Mouse (Mus musculus): ENCODE measurements around the gene Cd200r3.

Cd200r3 gene

GRCm38 (mm10) chr16:44943468-44943867 is at the start of gene Cd200r3:
TSS of gene Cd200r3 (plus strand) at chr16:44943678.
- TF ChIP-seq GATA4 (IDR thresholded peaks at IDR 0.05; ENCODE audit: insufficient replicate concordance, low read length) = no peak

GRCm38 (mm10) chr16:44932016-44932415 is 11.5 kb upstream of the Cd200r3 start:
- TF ChIP-seq GATA4 (IDR thresholded peaks at IDR 0.05; ENCODE audit: insufficient replicate concordance, low read length) = no peak

GRCm38 (mm10) chr16:44951360-44952114 is 8.1 kb downstream of the Cd200r3 start:
- no peak for TF ChIP-seq GATA4 (IDR thresholded peaks at IDR 0.05; ENCODE audit: insufficient replicate concordance, low read length)

GRCm38 (mm10) chr16:44962296-44962695 is 18.8 kb downstream of the Cd200r3 start:
- no peak for TF ChIP-seq GATA4 (IDR thresholded peaks at IDR 0.05; ENCODE audit: insufficient replicate concordance, low read length)

GRCm38 (mm10) chr16:44962777-44963176 is 19.3 kb downstream of the Cd200r3 start:
- TF ChIP-seq GATA4 (IDR thresholded peaks at IDR 0.05; ENCODE audit: insufficient replicate concordance, low read length) = peak; percentile 82

- TF ChIP-seq GATA4 (IDR thresholded peaks at IDR 0.05; ENCODE audit: insufficient replicate concordance, low read length) = peak; percentile 74; the same call in 1 of the 2 replicates
Observed at GRCm38 (mm10) chr16:44964526-44965374, 21.3 kb downstream of the Cd200r3 start.

GRCm38 (mm10) chr16:44965428-44965827 is 21.9 kb downstream of the Cd200r3 start:
- TF ChIP-seq GATA4 (IDR thresholded peaks at IDR 0.05; ENCODE audit: insufficient replicate concordance, low read length) = no peak

GRCm38 (mm10) chr16:44965890-44966289 is 22.4 kb downstream of the Cd200r3 start:
- no peak for TF ChIP-seq GATA4 (IDR thresholded peaks at IDR 0.05; ENCODE audit: insufficient replicate concordance, low read length)

GRCm38 (mm10) chr16:44966891-44967290 is 23.4 kb downstream of the Cd200r3 start:
- no peak for TF ChIP-seq GATA4 (IDR thresholded peaks at IDR 0.05; ENCODE audit: insufficient replicate concordance, low read length)

- TF ChIP-seq GATA4 (IDR thresholded peaks at IDR 0.05; ENCODE audit: insufficient replicate concordance, low read length) = no peak
Observed at GRCm38 (mm10) chr16:44968113-44968512, 24.6 kb downstream of the Cd200r3 start.

GRCm38 (mm10) chr16:44970925-44971324 is 27.4 kb downstream of the Cd200r3 start:
- no peak for TF ChIP-seq GATA4 (IDR thresholded peaks at IDR 0.05; ENCODE audit: insufficient replicate concordance, low read length)

GRCm38 (mm10) chr16:44974042-44974441 is 30.6 kb downstream of the Cd200r3 start:
- no peak for TF ChIP-seq GATA4 (IDR thresholded peaks at IDR 0.05; ENCODE audit: insufficient replicate concordance, low read length)

- TF ChIP-seq GATA4 (IDR thresholded peaks at IDR 0.05; ENCODE audit: insufficient replicate concordance, low read length) = no peak
Observed at GRCm38 (mm10) chr16:44976081-44976480, 32.6 kb downstream of the Cd200r3 start.

GRCm38 (mm10) chr16:44976892-44977633 is 33.6 kb downstream of the Cd200r3 start:
- no peak for TF ChIP-seq GATA4 (IDR thresholded peaks at IDR 0.05; ENCODE audit: insufficient replicate concordance, low read length)

- TF ChIP-seq GATA4 (IDR thresholded peaks at IDR 0.05; ENCODE audit: insufficient replicate concordance, low read length) = no peak
Observed at GRCm38 (mm10) chr16:44978193-44978592, 34.7 kb downstream of the Cd200r3 start.

All from liver, adult (tissue).